Mouse (Mus musculus): ENCODE measurements around the gene Elmo1. TPM values are rescaled to one million over a fixed set of nuclear protein-coding genes. Genes with fewer than 3 reads are reported as not detected.

The Elmo1 gene
- total and polyA plus RNA-seq, 3 experiments: 23.1 to 50.2 (median 32.2) TPM

- no peaks in the 10 kb centered on the region for H3K9me3 ChIP-seq (replicated peaks; ENCODE audit: low read length)
- DNase-seq (ENCODE audit: extremely low read depth): no peak
- H3K4me2 ChIP-seq (ENCODE audit: insufficient read depth, low read depth, poor library complexity, severe bottlenecking): no peak overlapping the region
- in situ Hi-C loops (cut with MboI; ENCODE audit: low pct_ligation_motif_present, low pct_unique_long_range_greater_than_20kb, low sequenced_read_pairs) (no loop called here), dilution Hi-C loops (cut with MboI; ENCODE audit: extremely low pct_ligation_motif_present, extremely low pct_unique_long_range_greater_than_20kb, low sequenced_read_pairs) (no loop called here)
- no peaks in the 10 kb centered on the region for H3K36me3 ChIP-seq (replicated peaks in 1 of 2; ENCODE audit: control insufficient read depth in 1 of 2, insufficient read depth in 1 of 2, low read length in 1 of 2)
- H3K9ac ChIP-seq (ENCODE audit: insufficient read depth, low read depth): no peak overlapping the region
- H3K27me3 ChIP-seq (replicated peaks): no peaks in the 10 kb centered on the region
- TF ChIP-seq ZKSCAN1 (IDR thresholded peaks at IDR 0.05; ENCODE audit: borderline replicate concordance, low read depth, low read length): no peak
- no peak for TF ChIP-seq HCFC1 (IDR thresholded peaks at IDR 0.05; ENCODE audit: low read depth, low read length)
- no peak for TF ChIP-seq RAD21 (IDR thresholded peaks at IDR 0.05; ENCODE audit: low read depth, low read length)
- TF ChIP-seq JUND (conservative IDR thresholded peaks at IDR 0.05; ENCODE audit: low read depth, low read length): no peak
- TF ChIP-seq SMC3 (IDR thresholded peaks at IDR 0.05; ENCODE audit: low read depth, low read length): no peak
- no peak for TF ChIP-seq MYC (IDR thresholded peaks at IDR 0.05; ENCODE audit: low read depth, low read length)
- no peak for TF ChIP-seq MEF2A (IDR thresholded peaks at IDR 0.05; ENCODE audit: borderline replicate concordance, low read depth, low read length)
- no peak for TF ChIP-seq GABPA (IDR thresholded peaks at IDR 0.05; ENCODE audit: insufficient replicate concordance, low read depth, low read length)
- no peak for TF ChIP-seq RCOR1 (conservative IDR thresholded peaks at IDR 0.05; ENCODE audit: low read depth, low read length)
- no peak for TF ChIP-seq USF2 (conservative IDR thresholded peaks at IDR 0.05; ENCODE audit: low read depth, low read length)
- no peak for TF ChIP-seq NELFE (IDR thresholded peaks at IDR 0.05; ENCODE audit: low read depth, low read length)
- no peak for TF ChIP-seq ELF1 (IDR thresholded peaks at IDR 0.05; ENCODE audit: low read depth, low read length)
- H3K4me1 ChIP-seq (ENCODE audit: control insufficient read depth in 1 of 2, insufficient read depth in 2 of 2): no peaks in the 10 kb centered on the region
- no peak overlapping the region for H3K4me3 ChIP-seq (replicated peaks in 1 of 3; ENCODE audit: low read depth in 2 of 3, low read length in 2 of 3, poor library complexity in 1 of 3)
- H3K27ac ChIP-seq (ENCODE audit: insufficient read depth, low read depth): no peak overlapping the region
- no peaks in the 10 kb centered on the region for H3K79me2 ChIP-seq (replicated peaks; ENCODE audit: control insufficient read depth, extremely low read depth, insufficient read depth, poor library complexity, severe bottlenecking)
Observed at GRCm38 (mm10) chr13:20057926-20058325, 32.5 kb upstream of the Elmo1 start.

GRCm38 (mm10) chr13:20061031-20061430 is 29.4 kb upstream of the Elmo1 start:
- Histone ChIP-seq H3K36me3 (replicated peaks in 1 of 2; ENCODE audit: control insufficient read depth in 1 of 2, insufficient read depth in 1 of 2, low read length in 1 of 2) (no peaks in the 10 kb centered on the region), H3K79me2 (replicated peaks; ENCODE audit: control insufficient read depth, extremely low read depth, insufficient read depth, poor library complexity, severe bottlenecking) (no peaks in the 10 kb centered on the region), H3K4me3 (replicated peaks in 1 of 3; ENCODE audit: low read depth in 2 of 3, low read length in 2 of 3, poor library complexity in 1 of 3) (no peak overlapping the region), H3K27ac (ENCODE audit: insufficient read depth, low read depth) (no peak overlapping the region), H3K4me1 (ENCODE audit: control insufficient read depth in 1 of 2, insufficient read depth in 2 of 2) (no peaks in the 10 kb centered on the region), H3K9me3 (replicated peaks; ENCODE audit: low read length) (no peaks in the 10 kb centered on the region), H3K9ac (ENCODE audit: insufficient read depth, low read depth) (no peak overlapping the region), H3K27me3 (replicated peaks) (no peaks in the 10 kb centered on the region), H3K4me2 (ENCODE audit: insufficient read depth, low read depth, poor library complexity, severe bottlenecking) (no peak overlapping the region)
- dilution Hi-C loops (cut with MboI; ENCODE audit: extremely low pct_ligation_motif_present, extremely low pct_unique_long_range_greater_than_20kb, low sequenced_read_pairs) (no loop called here), in situ Hi-C loops (cut with MboI; ENCODE audit: low pct_ligation_motif_present, low pct_unique_long_range_greater_than_20kb, low sequenced_read_pairs) (no loop called here)
- no peak for TF ChIP-seq PAX5 (IDR thresholded peaks at IDR 0.05; ENCODE audit: low read length)
- DNase-seq (ENCODE audit: extremely low read depth): no peak

DNA sequence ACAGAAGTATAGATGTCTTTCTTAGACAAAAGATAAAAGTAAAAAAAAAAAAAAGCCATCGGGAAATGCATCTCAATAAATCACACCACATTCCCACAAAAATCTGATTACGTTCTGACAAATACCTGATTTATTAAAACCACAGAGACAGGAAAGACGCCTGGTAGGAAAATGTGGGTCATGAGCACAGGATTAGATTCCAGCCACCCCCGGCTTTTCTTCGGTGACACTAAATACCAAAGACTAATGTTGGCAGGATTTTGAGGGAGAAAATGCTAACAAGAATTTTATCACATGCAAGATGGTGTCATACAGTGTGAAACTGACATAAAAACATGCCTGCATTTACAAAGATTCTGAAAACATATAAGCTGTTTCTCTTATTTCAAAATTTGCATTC is 27.1 kb upstream of the Elmo1 start:
- no peak overlapping the region for H3K9ac ChIP-seq (ENCODE audit: insufficient read depth, low read depth)
- H3K4me2 ChIP-seq (ENCODE audit: insufficient read depth, low read depth, poor library complexity, severe bottlenecking): no peak overlapping the region
- no peaks in the 10 kb centered on the region for H3K9me3 ChIP-seq (replicated peaks; ENCODE audit: low read length)
- no peaks in the 10 kb centered on the region for H3K27me3 ChIP-seq (replicated peaks)
- no peak for TF ChIP-seq POLR2AphosphoS2 (IDR thresholded peaks at IDR 0.05; ENCODE audit: low read depth, low read length)
- no peak for TF ChIP-seq ELF1 (IDR thresholded peaks at IDR 0.05; ENCODE audit: low read depth, low read length)
- no peak for TF ChIP-seq KAT2A (IDR thresholded peaks at IDR 0.05; ENCODE audit: insufficient replicate concordance, low read length)
- no peak for TF ChIP-seq UBTF (IDR thresholded peaks at IDR 0.05; ENCODE audit: low read depth, low read length)
- TF ChIP-seq JUN (IDR thresholded peaks at IDR 0.05; ENCODE audit: insufficient read depth, low read depth, low read length): no peak
- TF ChIP-seq GABPA (IDR thresholded peaks at IDR 0.05; ENCODE audit: insufficient replicate concordance, low read depth, low read length): no peak
- no peak for TF ChIP-seq ZKSCAN1 (IDR thresholded peaks at IDR 0.05; ENCODE audit: borderline replicate concordance, low read depth, low read length)
- no peak for TF ChIP-seq EP300 (IDR thresholded peaks at IDR 0.05; ENCODE audit: low read length)
- no peak for TF ChIP-seq ZMIZ1 (IDR thresholded peaks at IDR 0.05; ENCODE audit: low read depth, low read length)
- TF ChIP-seq MAFK (IDR thresholded peaks at IDR 0.05; ENCODE audit: insufficient replicate concordance, low read length): no peak
- no peak for TF ChIP-seq SIN3A (IDR thresholded peaks at IDR 0.05; ENCODE audit: low read length)
- TF ChIP-seq HCFC1 (IDR thresholded peaks at IDR 0.05; ENCODE audit: low read depth, low read length): no peak
- H3K4me1 ChIP-seq (ENCODE audit: control insufficient read depth in 1 of 2, insufficient read depth in 2 of 2): no peaks in the 10 kb centered on the region
- dilution Hi-C loops (cut with MboI; ENCODE audit: extremely low pct_ligation_motif_present, extremely low pct_unique_long_range_greater_than_20kb, low sequenced_read_pairs) (no loop called here), in situ Hi-C loops (cut with MboI; ENCODE audit: low pct_ligation_motif_present, low pct_unique_long_range_greater_than_20kb, low sequenced_read_pairs) (no loop called here)
- no peaks in the 10 kb centered on the region for H3K79me2 ChIP-seq (replicated peaks; ENCODE audit: control insufficient read depth, extremely low read depth, insufficient read depth, poor library complexity, severe bottlenecking)
- no peaks in the 10 kb centered on the region for H3K36me3 ChIP-seq (replicated peaks in 1 of 2; ENCODE audit: control insufficient read depth in 1 of 2, insufficient read depth in 1 of 2, low read length in 1 of 2)
- no peak overlapping the region for H3K4me3 ChIP-seq (replicated peaks in 1 of 3; ENCODE audit: low read depth in 2 of 3, low read length in 2 of 3, poor library complexity in 1 of 3)
- no peak for DNase-seq (ENCODE audit: extremely low read depth)
- no peak overlapping the region for H3K27ac ChIP-seq (ENCODE audit: insufficient read depth, low read depth)
